Mouse (Mus musculus): ENCODE data around the gene Kif22. TPM values are rescaled to one million over a fixed set of nuclear protein-coding genes. Genes with fewer than 3 reads are reported as not detected.

Kif22 gene
- polyA plus RNA-seq, 1 experiment from 2014 or later, result 207 TPM

DNA sequence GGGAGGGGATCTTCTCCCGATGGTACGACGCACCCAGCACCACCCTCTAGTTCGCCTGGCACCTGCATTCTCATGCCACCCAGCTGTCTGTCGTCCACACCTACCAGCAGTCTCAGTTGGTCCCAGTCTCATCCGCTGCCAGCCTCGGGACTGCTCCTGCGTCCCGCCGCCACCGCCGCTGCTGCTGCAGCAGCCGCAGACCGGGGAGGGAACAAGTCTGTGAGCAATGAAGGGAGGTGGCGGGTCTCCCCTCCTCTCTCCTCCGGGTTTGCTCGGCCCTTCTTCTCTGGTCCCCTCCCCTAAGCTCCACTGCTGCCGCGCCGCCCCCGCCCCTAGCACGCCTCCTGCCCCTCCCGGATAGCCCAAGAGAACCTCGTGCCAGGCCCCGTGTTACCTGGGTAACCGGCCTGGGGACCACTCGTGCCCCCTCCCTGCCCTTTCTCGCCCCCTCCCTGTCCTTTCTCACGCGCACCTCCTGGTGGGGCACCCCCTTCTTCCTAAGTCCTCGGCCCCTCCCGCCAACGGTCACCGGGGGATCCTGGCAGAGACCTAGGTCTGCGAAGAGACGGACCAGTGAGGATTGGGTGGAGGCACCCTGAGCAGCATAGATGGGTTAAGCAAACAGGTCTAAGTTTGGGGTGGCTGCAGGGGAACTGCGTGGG lies 21.2 kb downstream of the Kif22 start, which contains the start of the genes Gm42742 and Prrt2:
Gm42742 (minus strand) TSS at position 197 of the 662 bp plus-strand sequence.
Prrt2 (minus strand) TSS at position 311 of the 662 bp plus-strand sequence.
- Histone ChIP-seq H3K9ac (ENCODE audit: low read length) (peak within 1 kb of the TSS; percentile 79), H3K27ac (ENCODE audit: low read depth, low read length) (peak within 1 kb of the TSS; percentile 81), H3K36me3 (ENCODE audit: control insufficient read depth, insufficient read depth, low read length) (peaks cover 8% of the 10 kb centered on the region; the same call in 1 of the 2 replicates), H3K4me2 (ENCODE audit: low read depth, low read length, severe bottlenecking) (peak within 1 kb of the TSS; percentile 81), H3K27me3 (ENCODE audit: control insufficient read depth, insufficient read depth, low read length) (no peaks in the 10 kb centered on the region), H3K4me1 (replicated peaks; ENCODE audit: control insufficient read depth, insufficient read depth, low read length) (peaks cover 34% of the 10 kb centered on the region), H3K9me3 (ENCODE audit: control insufficient read depth, low read length) (no peaks in the 10 kb centered on the region), H3K4me3 (ENCODE audit: low read depth, low read length) (peak within 1 kb of the TSS; percentile 45)
- under 1% methylated on average over 36 of the region's 37 CpGs for WGBS
- ATAC-seq (replicated peaks; ENCODE audit: low FRiP score) (peak; percentile 8; the same call in 1 of the 2 replicates), DNase-seq (ENCODE audit: low spot score) (peak; percentile 87)

DNA sequence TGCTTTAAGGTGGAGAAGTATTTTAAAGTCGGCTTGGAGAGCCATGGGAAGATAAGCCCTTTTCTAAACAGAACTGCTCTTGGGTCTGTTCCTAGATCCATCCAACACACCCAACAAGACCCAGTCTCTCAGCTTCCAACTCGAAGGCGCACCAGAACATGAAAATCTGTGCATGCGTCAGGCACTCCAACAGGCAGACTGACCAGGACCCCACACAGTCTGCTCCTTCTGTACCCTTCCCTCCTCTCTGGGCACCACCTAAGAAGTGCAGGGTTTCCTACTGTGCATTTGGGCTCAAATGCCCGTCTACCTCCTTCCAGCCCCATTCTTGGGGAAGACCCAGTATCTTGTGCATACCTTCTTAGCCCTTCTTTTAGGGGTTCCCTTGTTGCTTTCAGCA lies 21.8 kb downstream of the Kif22 start:
- no peaks in the 10 kb centered on the region for H3K9me3 ChIP-seq (ENCODE audit: control insufficient read depth, low read length)
- H3K27ac ChIP-seq (ENCODE audit: low read depth, low read length), result peak overlapping the region; percentile 81
- DNase-seq (ENCODE audit: low spot score) (no peak), ATAC-seq (replicated peaks; ENCODE audit: low FRiP score) (no peak)
- H3K4me1 ChIP-seq (replicated peaks; ENCODE audit: control insufficient read depth, insufficient read depth, low read length), result peaks cover 40% of the 10 kb centered on the region
- peak overlapping the region; percentile 79 for H3K9ac ChIP-seq (ENCODE audit: low read length)
- WGBS, result 28% methylated on average over 5 of the region's 5 CpGs
- H3K4me3 ChIP-seq (ENCODE audit: low read depth, low read length), result peak overlapping the region; percentile 45
- no peaks in the 10 kb centered on the region for H3K27me3 ChIP-seq (ENCODE audit: control insufficient read depth, insufficient read depth, low read length)
- peaks cover 8% of the 10 kb centered on the region; the same call in 1 of the 2 replicates for H3K36me3 ChIP-seq (ENCODE audit: control insufficient read depth, insufficient read depth, low read length)
- peak overlapping the region; percentile 81 for H3K4me2 ChIP-seq (ENCODE audit: low read depth, low read length, severe bottlenecking)

DNA sequence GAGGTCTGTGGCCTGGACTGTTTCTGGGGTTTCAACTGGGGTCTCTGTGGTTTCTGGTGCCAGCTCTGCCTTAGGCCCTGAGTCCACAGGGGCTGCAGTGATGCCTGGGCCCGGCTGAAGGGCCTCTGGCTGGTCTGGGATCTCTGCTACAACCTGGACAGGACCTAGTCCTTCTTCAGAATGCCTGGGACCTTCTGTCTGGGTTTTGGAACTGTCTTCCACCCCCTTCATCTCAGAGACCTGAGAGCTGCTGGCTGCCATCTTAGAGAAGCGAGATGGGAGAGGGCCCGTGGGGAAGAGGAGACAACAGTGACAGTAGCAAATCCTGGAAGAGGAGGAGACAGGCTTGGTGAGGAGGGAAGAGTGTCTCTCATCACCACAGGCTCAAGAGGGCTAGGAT lies 22.2 kb downstream of the Kif22 start:
- H3K4me1 ChIP-seq (replicated peaks; ENCODE audit: control insufficient read depth, insufficient read depth, low read length), result peaks cover 40% of the 10 kb centered on the region
- peak overlapping the region; percentile 81 for H3K4me2 ChIP-seq (ENCODE audit: low read depth, low read length, severe bottlenecking)
- ATAC-seq (replicated peaks; ENCODE audit: low FRiP score), result no peak
- H3K36me3 ChIP-seq (ENCODE audit: control insufficient read depth, insufficient read depth, low read length), result peaks cover 8% of the 10 kb centered on the region; the same call in 1 of the 2 replicates
- H3K9me3 ChIP-seq (ENCODE audit: control insufficient read depth, low read length), result no peaks in the 10 kb centered on the region
- peak overlapping the region; percentile 81; the same call in 1 of the 2 replicates for H3K27ac ChIP-seq (ENCODE audit: low read depth, low read length)
- 68% methylated on average over 3 of the region's 3 CpGs for WGBS
- H3K9ac ChIP-seq (ENCODE audit: low read length), result peak overlapping the region; percentile 79
- H3K27me3 ChIP-seq (ENCODE audit: control insufficient read depth, insufficient read depth, low read length), result no peaks in the 10 kb centered on the region
- H3K4me3 ChIP-seq (ENCODE audit: low read depth, low read length), result peak overlapping the region; percentile 45
- no peak for DNase-seq (ENCODE audit: low spot score)

DNA sequence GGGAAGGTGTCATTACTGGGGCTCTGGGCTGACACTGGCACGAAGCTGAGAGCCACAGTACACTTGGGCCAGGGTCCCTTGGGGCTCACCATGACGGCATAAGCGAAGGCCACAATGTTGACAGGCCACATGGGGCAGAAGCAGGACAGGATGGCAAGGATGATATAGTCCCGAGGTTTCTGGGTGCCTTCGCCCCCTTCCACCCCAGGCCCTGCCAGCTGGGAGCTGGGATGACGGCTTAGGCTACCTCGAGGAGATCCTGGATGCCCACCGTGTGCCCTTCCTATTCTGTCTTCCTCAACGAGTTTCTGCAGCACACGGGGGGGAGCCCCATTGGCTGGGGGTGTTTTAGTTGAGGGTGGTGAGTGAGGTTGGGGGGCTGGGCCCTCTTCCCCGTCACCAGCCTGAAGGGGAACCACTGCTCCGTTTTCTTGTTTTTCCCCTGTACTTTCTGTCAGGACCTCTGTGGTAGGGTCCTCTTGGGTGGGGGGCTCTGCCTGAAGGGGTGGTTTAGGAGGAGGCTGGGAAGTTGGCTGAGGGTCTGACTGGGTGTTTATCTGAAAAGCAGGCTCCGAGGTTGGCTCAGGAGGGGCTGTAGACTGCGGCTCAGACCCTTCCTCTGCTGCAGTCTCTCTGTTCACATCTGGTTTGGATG lies 22.8 kb downstream of the Kif22 start:
- Histone ChIP-seq H3K27ac (ENCODE audit: low read depth, low read length) (no peak overlapping the region), H3K36me3 (ENCODE audit: control insufficient read depth, insufficient read depth, low read length) (peaks cover 8% of the 10 kb centered on the region), H3K4me2 (ENCODE audit: low read depth, low read length, severe bottlenecking) (peak overlapping the region; percentile 81), H3K4me3 (ENCODE audit: low read depth, low read length) (no peak overlapping the region), H3K9me3 (ENCODE audit: control insufficient read depth, low read length) (no peaks in the 10 kb centered on the region), H3K9ac (ENCODE audit: low read length) (peak overlapping the region; percentile 79), H3K27me3 (ENCODE audit: control insufficient read depth, insufficient read depth, low read length) (no peaks in the 10 kb centered on the region), H3K4me1 (replicated peaks; ENCODE audit: control insufficient read depth, insufficient read depth, low read length) (peaks cover 39% of the 10 kb centered on the region)
- ATAC-seq (replicated peaks; ENCODE audit: low FRiP score) (no peak), DNase-seq (ENCODE audit: low spot score) (no peak)
- WGBS, result 88% methylated on average over 14 of the region's 14 CpGs

DNA sequence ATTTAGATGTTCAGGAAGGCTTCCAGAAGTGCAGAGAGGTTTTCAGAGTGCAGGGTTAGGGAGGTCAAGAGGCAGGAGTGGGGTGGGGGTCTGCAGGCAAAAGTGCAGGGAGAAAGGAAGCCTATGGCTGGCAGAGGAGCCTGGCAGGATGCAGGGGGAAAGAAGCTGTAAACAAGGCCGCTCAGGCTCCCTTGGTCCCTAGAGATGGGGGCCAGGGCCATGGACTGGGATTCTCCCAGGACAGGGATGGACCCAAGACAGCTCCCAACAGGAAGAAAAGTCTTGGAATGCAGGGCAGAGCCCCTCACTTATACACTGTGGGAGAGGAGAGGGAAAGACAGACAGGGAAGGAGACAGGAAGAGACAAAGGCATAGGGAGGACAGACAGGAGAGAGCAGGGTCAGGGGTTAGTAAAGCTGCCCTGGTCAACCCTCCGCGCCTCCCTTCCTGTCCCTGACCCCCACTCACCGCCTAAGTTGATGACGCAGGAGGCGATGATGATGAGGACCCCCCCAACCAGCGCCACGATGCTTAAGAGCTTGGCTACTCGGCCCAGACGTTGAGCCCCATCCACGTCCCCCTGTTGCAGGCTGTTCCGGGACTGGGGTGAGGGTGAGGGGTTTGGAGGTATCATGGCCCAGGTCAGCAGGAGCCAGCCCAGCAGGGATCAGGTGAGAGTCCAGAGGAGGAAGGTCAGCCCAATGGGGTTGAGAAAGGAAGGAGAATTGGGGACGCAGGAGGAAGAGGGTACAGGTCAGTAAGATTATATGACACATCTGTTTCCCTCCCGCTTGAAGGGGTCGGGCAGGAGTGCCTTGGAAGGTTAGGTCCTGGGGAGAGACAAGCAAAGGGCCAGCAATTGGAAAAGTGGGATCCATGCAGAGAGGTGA lies 23.6 kb downstream of the Kif22 start:
- WGBS, result 88% methylated on average over 15 of the region's 15 CpGs
- Histone ChIP-seq H3K27ac (ENCODE audit: low read depth, low read length) (peak overlapping the region; percentile 1; the same call in 1 of the 2 replicates), H3K9me3 (ENCODE audit: control insufficient read depth, low read length) (no peaks in the 10 kb centered on the region), H3K27me3 (ENCODE audit: control insufficient read depth, insufficient read depth, low read length) (no peaks in the 10 kb centered on the region), H3K4me2 (ENCODE audit: low read depth, low read length, severe bottlenecking) (no peak overlapping the region), H3K4me3 (ENCODE audit: low read depth, low read length) (no peak overlapping the region), H3K4me1 (replicated peaks; ENCODE audit: control insufficient read depth, insufficient read depth, low read length) (peaks cover 31% of the 10 kb centered on the region), H3K9ac (ENCODE audit: low read length) (peak overlapping the region; percentile 23), H3K36me3 (ENCODE audit: control insufficient read depth, insufficient read depth, low read length) (peaks cover 6% of the 10 kb centered on the region)
- DNase-seq (ENCODE audit: low spot score), result no peak
- ATAC-seq (replicated peaks; ENCODE audit: low FRiP score), result no peak

DNA sequence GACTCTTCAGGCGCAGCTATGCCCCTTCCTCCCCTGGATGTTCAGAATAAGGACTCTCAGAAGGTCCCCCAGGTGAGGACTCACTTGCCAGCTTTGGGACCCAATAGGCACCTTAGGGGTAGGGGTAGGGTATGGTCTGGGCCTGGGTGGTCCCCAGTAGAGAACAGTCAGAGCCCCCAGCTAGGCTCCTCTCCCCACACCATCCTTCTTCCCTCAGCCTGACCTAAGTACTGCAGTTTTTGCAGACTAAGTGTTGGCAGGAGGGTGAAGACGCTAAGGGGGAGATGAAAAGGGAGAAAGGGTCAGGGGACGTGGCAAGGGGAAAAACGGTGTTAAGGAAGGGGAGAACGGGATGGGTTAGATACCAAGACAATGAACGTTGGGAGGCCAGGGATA lies 24.3 kb downstream of the Kif22 start:
- peaks cover 24% of the 10 kb centered on the region for H3K4me1 ChIP-seq (replicated peaks; ENCODE audit: control insufficient read depth, insufficient read depth, low read length)
- H3K9me3 ChIP-seq (ENCODE audit: control insufficient read depth, low read length), result no peaks in the 10 kb centered on the region
- 0 out of 2 replicates have a peak overlapping the region, but pooled peaks have one; percentile 1 for H3K27ac ChIP-seq (ENCODE audit: low read depth, low read length)
- H3K4me2 ChIP-seq (ENCODE audit: low read depth, low read length, severe bottlenecking), result no peak overlapping the region
- H3K9ac ChIP-seq (ENCODE audit: low read length), result peak overlapping the region; percentile 35
- 65% methylated on average over 6 of the region's 6 CpGs for WGBS
- DNase-seq (ENCODE audit: low spot score), result no peak
- H3K4me3 ChIP-seq (ENCODE audit: low read depth, low read length), result no peak overlapping the region
- ATAC-seq (replicated peaks; ENCODE audit: low FRiP score), result no peak
- H3K36me3 ChIP-seq (ENCODE audit: control insufficient read depth, insufficient read depth, low read length), result peaks cover 4% of the 10 kb centered on the region
- no peaks in the 10 kb centered on the region for H3K27me3 ChIP-seq (ENCODE audit: control insufficient read depth, insufficient read depth, low read length)

DNA sequence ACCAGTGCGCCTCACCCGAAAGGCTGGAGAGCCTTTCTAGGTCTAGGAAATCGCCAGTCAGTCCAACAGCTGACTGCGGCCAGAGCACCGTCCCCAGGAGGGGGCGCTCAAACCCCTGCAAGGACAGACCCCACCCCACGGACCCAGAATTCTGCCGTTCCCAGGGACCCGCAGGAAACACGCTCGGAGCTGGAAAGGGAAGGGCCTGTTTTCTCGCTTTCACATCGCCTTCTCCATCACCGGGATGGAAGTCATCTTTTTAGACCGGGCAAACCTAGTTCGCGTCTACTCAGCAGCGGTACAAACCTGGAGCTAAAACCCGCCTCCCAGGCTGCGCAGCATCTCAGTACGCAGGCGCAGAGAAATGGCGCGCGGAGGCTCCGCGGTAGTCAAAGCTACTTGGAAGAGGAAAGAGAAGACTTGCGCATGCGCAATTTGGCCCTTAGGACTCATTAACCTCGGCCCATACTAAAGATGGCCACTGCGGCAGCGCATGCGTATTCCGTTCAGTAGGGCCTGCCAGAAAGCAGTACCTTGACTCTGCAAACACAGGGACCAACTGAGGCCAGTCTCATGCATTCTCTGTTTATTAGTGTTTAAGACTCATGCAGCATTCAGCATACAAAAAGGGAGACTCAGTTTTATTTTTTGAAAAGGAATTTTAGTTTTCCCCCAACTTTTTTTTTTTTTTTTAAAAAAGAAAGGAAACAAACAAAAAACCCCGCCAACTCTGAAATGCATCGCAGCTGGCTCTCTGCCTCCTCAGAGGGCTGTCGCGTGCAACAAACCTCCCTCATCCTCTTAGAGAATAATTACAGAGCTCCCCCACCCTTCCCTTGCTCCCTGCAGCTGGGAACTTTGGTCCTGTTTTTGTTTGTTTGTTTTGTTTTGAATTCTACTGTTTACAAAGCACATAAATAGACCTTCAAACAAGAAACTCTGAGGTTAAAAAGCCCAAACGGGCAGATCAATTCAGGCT lies 25.0 kb downstream of the Kif22 start, which contains the start of gene Pagr1a:
Pagr1a (minus strand) TSS at position 382 of the 979 bp plus-strand sequence.
- peak; percentile 99 for DNase-seq (ENCODE audit: low spot score)
- Histone ChIP-seq H3K4me1 (replicated peaks; ENCODE audit: control insufficient read depth, insufficient read depth, low read length) (peaks cover 19% of the 10 kb centered on the region), H3K36me3 (ENCODE audit: control insufficient read depth, insufficient read depth, low read length) (peaks cover 2% of the 10 kb centered on the region), H3K4me2 (ENCODE audit: low read depth, low read length, severe bottlenecking) (peak within 1 kb of the TSS; percentile 96), H3K27ac (ENCODE audit: low read depth, low read length) (peak within 1 kb of the TSS; percentile 93), H3K9me3 (ENCODE audit: control insufficient read depth, low read length) (no peaks in the 10 kb centered on the region), H3K4me3 (ENCODE audit: low read depth, low read length) (peak within 1 kb of the TSS; percentile 77), H3K9ac (ENCODE audit: low read length) (peak within 1 kb of the TSS; percentile 94), H3K27me3 (ENCODE audit: control insufficient read depth, insufficient read depth, low read length) (no peaks in the 10 kb centered on the region)
- 4% methylated on average over 39 of the region's 39 CpGs for WGBS
- ATAC-seq (replicated peaks; ENCODE audit: low FRiP score), result peak; percentile 76

Measured in forebrain, embryonic 11.5 days (tissue).